Mouse (Mus musculus) spleen, adult 2 months (tissue): ENCODE measurements around the gene Snx9.

ENCODE experiments used
- CTCF ChIP-seq: fragments of 200-500 bp; IDR thresholded peaks from 2 replicates; pipeline ENCODE4 v1.5.1; 2011; ENCODE audit warnings: mild to moderate bottlenecking, inconsistent platforms; ENCODE audit not compliant: insufficient read depth, insufficient read length, insufficient replicate concordance; ENCODE audit errors: extremely low read depth
- POLR2A ChIP-seq: fragments of 200-500 bp; IDR thresholded peaks from 2 replicates; pipeline ENCODE4 v1.6.1; 2011; ENCODE audit warnings: low read depth, low read length, inconsistent platforms

DNA sequence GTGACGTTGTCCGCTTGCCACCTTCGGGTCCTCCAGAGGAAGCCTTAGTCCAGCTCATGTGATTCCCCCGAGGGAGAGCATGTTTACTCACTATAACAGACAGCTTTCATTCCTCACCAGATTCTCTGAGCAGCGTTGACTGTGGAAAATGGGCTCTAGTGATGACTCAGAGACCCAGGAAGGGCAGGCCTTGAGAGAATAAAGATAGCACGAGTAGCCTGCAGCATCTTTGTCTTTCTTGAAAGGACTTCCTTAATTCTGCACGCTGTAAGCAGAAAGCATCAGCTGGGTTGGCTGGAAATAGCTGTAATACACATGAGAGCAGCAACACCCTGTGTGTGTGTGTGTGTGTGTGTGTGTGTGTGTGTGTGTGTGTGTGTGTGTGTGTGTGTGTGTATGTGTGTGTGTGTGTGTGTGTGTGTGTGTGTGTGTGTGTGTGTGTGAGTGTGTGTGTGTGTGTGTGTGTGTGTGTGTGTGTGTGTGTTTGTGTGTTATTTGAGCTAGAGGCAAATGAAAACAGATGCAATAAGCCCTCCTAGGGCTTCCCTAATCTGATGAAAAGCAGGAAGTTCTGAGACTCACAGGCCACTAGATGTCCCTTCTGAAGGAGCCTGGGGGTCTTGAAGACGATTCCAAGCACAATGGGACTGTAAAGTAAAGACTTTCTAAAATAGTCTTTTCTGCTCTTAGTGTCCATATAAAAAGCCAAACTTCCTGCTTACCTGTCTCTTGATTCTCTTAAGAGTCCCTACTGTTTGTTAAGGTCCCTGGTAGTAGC, 27.1 kb upstream of the Snx9 start:
- TF ChIP-seq POLR2A (no peak), CTCF (no peak)
